Mouse (Mus musculus): ENCODE measurements around the gene Smarce1. TPM values are rescaled to one million over a fixed set of nuclear protein-coding genes. Genes with fewer than 3 reads are reported as not detected.
A peak's percentile ranks its signal among the peaks of the same experiment; 100 is the strongest.

Smarce1 gene
- total RNA-seq (2021), result 10 to 100 TPM; 55.8 to 62.3 TPM
- long read RNA-seq, experiment 1, transcript Smarce1-201 (11 exons, 2,919 nt), result major isoform, 10 of 27 reads
- long read RNA-seq, experiment 1, partial matches to known transcripts, result 5 of 27 reads
- long read RNA-seq, experiment 1, other reads (novel, unspliced or antisense), result 12 of 27 reads
- long read RNA-seq, experiment 2, transcript Smarce1-201 (11 exons, 2,919 nt), result major isoform, 14 of 34 reads
- long read RNA-seq, experiment 2, partial matches to known transcripts, result 1 of 34 reads
- long read RNA-seq, experiment 2, other reads (novel, unspliced or antisense), result 18 of 34 reads

DNA sequence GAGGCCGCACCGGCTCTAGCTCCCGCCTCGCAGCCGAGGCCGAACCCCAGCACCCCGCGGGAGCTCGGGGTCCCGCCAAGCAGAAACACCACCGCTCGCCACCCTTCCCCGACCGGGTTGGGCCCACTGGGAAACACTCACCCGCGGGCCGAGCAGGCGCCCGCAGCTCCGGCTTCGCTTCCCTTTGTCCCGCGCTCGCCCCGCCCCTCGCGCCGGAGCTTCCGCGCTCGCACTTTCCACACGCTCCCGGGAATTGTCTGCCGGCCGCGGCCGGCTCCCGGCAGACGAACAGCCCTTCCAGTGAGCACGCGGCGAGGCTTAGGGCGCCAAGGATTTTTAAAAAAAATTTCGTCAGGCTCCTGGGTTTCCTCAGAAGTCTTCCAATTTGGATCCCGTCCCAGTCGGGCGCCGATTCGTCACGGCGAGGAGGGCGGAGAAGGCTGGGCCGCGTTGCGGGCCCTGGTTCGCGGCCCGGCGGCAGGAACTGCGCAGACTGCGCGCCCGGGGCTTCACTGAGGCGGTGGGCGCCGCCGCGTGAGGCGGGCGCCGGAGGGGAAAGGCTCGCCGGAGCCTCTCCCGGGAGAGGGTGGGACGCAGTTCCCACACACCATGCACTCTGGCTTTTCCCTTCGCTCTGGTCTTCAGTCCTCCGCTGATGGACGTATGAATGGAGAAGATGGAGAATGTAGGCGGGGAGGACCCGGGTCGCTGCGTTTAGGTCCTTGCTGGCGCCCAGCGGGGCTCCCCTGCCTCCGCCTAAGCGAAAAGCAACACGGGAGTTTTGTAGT lies at the start of gene Smarce1:
TSS of gene Smarce1 (minus strand) at position 757 of the 788 bp plus-strand sequence.
- Histone ChIP-seq H3K4me3 (peak within 1 kb of the TSS; percentile 92), H3K27ac (peak within 1 kb of the TSS; percentile 99)
- DNase-seq (ENCODE audit: low spot score in 2 of 2), result peak; percentile 62 to 77
- TF ChIP-seq CTCF (conservative IDR thresholded peaks at IDR 0.05), result no peak

DNA sequence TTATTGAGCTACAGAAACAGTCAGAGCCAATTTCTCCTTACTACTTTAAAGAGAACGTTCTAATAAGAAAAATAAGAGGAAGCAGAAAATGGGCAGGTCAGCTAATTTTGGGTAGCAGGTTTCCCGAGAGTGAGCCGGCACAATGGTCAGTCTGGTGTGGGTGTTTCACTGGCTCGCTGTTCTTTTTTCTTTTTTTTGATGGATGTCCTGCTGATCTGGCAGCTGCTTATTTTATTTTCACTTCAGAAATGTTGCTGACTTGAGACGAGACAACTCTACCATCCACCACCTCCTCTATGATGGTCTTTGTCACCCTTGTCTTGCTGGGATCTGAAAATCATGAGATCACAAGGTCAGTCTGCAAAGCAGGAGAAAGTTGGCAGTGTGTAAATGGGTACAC lies 49.2 kb upstream of the Smarce1 start:
- no peak overlapping the region for H3K27ac ChIP-seq
- TF ChIP-seq CTCF (conservative IDR thresholded peaks at IDR 0.05), result no peak
- no peak overlapping the region for H3K4me3 ChIP-seq
- DNase-seq (ENCODE audit: low spot score in 2 of 2), result no peak

DNA sequence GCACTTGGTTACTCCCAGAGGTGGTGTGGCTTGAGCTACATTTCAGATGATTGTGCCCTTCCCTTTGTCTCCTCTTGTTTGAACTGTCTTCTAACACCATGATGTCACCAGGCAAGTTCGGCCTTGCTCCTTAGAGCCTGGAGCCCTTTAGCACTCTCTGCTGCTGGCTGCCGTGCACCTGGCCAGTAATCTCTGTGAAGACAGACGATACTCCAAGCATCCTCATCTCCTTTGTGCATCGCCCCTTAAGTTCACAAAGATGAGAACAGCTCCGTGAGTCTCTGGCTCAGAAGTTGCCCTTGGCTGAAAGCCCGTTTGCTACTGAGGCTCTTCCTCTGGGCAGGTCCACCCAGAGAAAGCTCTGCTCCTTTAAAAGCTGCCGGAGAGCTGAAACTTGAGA lies 46.0 kb upstream of the Smarce1 start:
- Histone ChIP-seq H3K27ac (no peak overlapping the region), H3K4me3 (no peak overlapping the region)
- TF ChIP-seq CTCF (conservative IDR thresholded peaks at IDR 0.05), result no peak
- DNase-seq (ENCODE audit: low spot score in 2 of 2), result no peak

DNA sequence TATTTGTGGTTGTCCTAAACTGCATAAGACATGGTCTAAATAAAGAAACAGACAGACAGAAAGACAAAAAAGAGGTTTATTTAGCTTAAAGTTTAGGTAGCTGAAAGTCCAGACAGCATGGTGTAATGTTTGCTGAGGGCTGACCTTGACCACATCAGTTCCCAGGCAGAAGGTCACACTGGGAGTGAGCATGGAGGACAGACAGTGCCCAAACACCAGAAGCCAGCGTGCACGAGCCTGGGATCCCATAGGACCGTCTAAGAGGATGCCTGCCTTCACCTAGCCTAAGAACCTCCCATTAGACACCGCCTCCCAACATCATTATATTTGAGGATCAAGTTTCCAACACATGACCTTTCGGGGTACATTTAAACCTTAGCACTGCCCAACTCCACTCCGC lies 44.8 kb upstream of the Smarce1 start:
- Histone ChIP-seq H3K27ac (no peak overlapping the region), H3K4me3 (no peak overlapping the region)
- no peak for TF ChIP-seq CTCF (conservative IDR thresholded peaks at IDR 0.05)
- DNase-seq (ENCODE audit: low spot score in 2 of 2), result no peak

DNA sequence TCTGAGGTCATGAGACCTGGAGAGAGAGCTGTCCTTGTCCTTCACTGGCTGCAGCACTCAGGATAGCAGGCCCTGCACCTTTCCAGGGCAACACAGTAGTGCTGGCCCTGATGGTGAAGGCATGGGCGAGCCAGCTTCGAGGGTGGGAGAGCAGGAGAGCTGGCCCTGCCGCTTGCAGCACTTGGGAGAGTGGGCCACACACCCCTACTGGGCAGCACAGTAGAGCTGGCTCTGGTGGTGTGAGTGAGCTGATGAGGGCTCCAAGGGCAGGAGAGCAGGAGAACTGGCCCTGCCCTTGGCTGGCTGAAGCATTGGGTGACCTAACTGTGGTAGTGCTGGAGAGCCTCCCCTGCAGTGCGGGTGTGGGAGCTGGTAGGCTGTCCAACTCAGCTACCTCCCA lies 41.9 kb upstream of the Smarce1 start:
- DNase-seq (ENCODE audit: low spot score in 2 of 2), result no peak
- TF ChIP-seq CTCF (conservative IDR thresholded peaks at IDR 0.05), result no peak

DNA sequence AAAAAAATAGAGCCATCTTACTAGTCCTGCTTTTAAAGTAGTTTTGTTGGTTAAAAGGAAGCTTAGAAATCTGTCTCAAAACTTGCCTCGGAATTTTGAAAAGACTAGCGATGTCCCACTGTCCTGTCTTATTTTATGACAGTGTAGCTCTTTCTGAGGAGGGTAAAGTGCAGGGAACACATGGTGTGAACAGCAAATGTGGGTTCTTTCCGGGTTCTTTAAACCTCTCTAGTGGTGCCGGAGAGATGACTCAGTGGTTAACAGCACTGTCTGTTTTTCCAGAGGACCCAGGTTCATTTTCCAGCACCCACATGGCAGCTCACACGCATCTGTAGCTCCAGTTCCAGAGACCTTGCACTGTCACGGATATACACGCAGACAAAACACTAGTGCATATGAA lies 38.4 kb upstream of the Smarce1 start:
- TF ChIP-seq CTCF (conservative IDR thresholded peaks at IDR 0.05), result no peak
- no peak overlapping the region for H3K4me3 ChIP-seq
- no peak overlapping the region for H3K27ac ChIP-seq
- no peak for DNase-seq (ENCODE audit: low spot score in 2 of 2)

More for the DNA sequence above, 41.9 kb upstream of the Smarce1 start:
- H3K27ac ChIP-seq, result no peak overlapping the region
- no peak overlapping the region for H3K4me3 ChIP-seq

DNA sequence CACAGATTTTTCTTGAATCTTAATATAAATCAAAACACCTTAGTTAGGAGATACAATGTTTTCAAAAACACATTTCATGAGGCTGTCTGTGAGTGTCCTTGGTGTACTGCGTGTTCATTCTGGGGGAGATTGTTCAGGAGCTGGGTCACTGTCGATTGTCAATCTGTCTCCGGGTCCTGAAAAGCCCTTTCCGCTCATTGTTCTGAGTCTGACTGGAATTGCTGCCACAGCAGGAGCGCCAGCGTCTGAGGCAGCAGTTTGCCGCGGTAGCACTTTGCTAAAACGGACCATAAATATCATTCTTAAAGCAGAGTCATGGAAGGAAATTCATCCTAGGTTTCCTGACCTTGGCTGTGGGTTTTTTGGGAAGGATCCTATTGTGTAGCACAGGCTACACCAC lies 35.0 kb upstream of the Smarce1 start:
- DNase-seq (ENCODE audit: low spot score in 2 of 2), result no peak
- H3K27ac ChIP-seq, result no peak overlapping the region

DNA sequence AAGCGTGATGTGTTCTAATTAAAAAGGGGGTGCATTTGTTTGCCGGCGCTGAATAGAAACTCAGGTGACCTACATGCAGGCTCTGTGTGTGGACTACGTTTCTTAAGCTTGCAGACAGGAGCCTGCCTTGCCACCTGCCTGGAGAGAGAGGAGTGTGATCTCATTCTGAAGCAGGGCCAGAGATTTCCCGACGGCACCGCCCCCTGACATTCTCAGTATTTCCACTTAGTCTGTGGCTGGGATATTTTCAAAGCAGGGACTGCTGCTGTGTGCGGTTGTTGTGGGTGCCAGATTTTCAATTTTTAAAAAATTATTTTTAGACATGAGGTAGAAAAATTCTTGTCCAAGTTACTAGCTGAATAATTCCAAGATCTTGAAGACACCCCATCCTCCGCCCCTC lies 34.4 kb upstream of the Smarce1 start:
- DNase-seq (ENCODE audit: low spot score in 2 of 2), result peak; percentile 32 to 50
- H3K4me3 ChIP-seq, result no peak overlapping the region
- no peak overlapping the region for H3K27ac ChIP-seq
- TF ChIP-seq CTCF (conservative IDR thresholded peaks at IDR 0.05), result no peak

More for the DNA sequence above, 35.0 kb upstream of the Smarce1 start:
- no peak for TF ChIP-seq CTCF (conservative IDR thresholded peaks at IDR 0.05)
- no peak overlapping the region for H3K4me3 ChIP-seq

DNA sequence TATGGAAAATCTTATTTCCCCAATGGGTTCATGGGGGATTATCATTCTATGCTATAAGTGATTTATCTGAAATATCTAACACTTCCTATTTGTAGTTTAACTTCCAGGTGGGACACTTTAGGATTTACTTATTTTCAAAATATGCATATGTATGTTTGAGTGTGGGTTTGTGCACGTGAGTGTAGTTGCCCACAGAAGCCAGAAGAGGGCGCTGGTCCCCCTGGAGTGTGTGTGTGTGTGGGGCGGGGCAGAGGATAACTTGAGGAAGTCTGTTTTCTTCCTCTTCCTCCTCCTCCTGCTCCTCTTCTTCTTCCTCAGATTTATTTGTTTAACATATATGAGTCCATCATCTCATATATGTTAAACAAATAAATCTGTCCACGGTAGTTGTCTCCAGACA lies 25.4 kb upstream of the Smarce1 start:
- Histone ChIP-seq H3K4me3 (no peak overlapping the region), H3K27ac (no peak overlapping the region)
- TF ChIP-seq CTCF (conservative IDR thresholded peaks at IDR 0.05), result no peak; the same call in 1 of the 2 replicates
- no peak for DNase-seq (ENCODE audit: low spot score in 2 of 2)

DNA sequence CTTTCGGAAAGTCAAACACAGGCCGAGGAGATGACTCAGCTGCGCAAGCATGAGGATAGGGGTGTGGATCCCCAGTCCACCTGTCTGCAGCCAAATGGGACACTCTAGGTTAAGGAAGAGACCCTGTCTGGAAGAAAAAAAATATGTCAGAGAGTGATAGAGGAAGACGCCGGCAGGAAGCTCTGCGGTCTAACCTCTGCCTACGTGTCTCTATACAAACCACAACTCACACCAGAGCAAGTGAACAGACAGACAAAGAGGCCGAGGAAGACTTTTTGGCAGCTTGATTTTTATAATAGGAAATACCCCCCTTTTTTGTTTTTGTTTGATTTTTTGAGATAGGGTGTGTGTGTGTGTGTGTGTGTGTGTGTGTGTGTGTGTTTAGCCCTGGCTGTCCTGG lies 24.5 kb upstream of the Smarce1 start:
- no peak for TF ChIP-seq CTCF (conservative IDR thresholded peaks at IDR 0.05)
- DNase-seq (ENCODE audit: low spot score in 2 of 2), result no peak
- Histone ChIP-seq H3K4me3 (no peak overlapping the region), H3K27ac (no peak overlapping the region)

DNA sequence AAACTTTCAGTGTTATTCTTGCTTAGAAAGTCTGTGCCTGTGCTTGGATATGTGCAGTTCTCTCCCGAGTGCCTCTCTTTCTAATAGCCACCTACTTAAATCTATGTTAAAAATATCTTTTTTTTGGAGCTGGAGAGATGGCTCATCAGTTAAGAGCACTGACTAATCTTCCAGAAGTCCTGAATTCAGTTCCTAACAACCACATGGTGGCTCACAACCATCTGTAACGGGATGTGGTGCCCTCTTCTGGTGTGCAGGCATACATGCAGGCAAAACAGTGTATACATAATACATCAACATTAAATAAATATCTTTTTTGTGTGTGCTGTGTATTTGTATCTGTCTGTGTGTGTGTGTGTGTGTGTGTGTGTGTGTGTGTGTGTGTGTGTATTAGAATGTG lies 23.1 kb upstream of the Smarce1 start:
- DNase-seq (ENCODE audit: low spot score in 2 of 2), result no peak
- Histone ChIP-seq H3K27ac (no peak overlapping the region), H3K4me3 (no peak overlapping the region)
- TF ChIP-seq CTCF (conservative IDR thresholded peaks at IDR 0.05), result peak; percentile 56

DNA sequence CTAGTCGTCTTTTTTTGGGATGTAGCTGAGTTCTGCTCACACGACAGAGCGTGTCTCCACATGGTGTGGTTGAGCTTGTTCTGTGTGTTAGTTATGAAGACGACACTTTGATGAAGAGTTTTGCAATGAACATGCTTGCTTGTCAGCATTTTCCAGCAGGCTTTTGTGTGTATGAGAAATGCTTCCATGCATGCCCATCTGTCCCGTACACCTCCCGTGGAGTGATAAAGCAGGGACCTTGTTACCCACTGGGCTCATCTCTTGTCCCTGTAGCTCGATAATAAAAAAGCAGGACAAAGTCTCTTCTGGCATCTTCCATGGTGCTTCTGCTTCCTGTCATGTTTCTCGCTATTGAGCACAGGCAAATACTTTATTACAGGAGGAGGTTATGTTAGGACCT lies 21.9 kb upstream of the Smarce1 start:
- no peak for DNase-seq (ENCODE audit: low spot score in 2 of 2)
- TF ChIP-seq CTCF (conservative IDR thresholded peaks at IDR 0.05), result no peak
- no peak overlapping the region for H3K4me3 ChIP-seq
- H3K27ac ChIP-seq, result no peak overlapping the region

DNA sequence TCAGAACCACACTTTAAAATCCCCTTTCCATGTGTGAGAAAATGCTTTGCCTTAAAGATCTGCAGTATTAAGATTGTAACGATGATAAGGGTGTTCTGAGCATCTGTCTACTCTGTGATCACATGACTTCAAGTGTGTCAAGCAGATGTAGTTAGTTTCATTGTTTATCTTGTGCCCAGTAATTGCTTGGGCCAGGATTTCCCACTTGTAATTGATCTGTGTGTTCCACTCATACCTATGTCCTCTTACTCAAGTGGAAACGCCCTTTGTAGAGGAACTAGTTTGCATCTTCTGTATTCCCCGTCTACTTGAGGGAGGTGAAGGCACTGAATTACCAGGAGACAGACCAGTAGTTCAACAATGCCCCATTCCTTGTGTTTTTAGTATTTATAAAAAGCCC lies 19.8 kb upstream of the Smarce1 start:
- no peak overlapping the region for H3K4me3 ChIP-seq
- peak overlapping the region; percentile 74 for H3K27ac ChIP-seq
- no peak for TF ChIP-seq CTCF (conservative IDR thresholded peaks at IDR 0.05)
- DNase-seq (ENCODE audit: low spot score in 2 of 2), result no peak

DNA sequence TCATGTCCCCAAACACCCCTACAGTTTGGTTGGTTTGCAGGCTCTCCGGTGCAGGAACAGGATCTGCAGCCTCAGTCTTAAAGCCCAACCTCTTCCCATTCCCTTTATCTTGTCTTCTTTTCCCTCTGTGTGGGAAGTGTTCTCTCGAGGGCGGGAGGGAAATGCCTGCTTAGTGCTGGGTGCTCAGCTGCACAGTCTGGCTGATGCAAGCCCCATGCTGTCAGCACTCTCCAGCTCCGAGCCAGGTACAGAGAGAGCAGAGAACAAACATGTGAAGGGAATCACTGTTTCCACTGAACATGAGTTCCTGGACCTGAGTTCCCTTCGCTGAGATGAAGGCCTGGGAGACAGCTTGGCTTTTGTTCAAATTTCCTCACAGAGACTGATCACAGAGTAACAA lies 19.4 kb upstream of the Smarce1 start:
- DNase-seq (ENCODE audit: low spot score in 2 of 2), result peak; percentile 46 to 55
- no peak for TF ChIP-seq CTCF (conservative IDR thresholded peaks at IDR 0.05)
- H3K4me3 ChIP-seq, result no peak overlapping the region
- H3K27ac ChIP-seq, result peak overlapping the region; percentile 74
